Mouse (Mus musculus): ENCODE results near the gene Mybpc2.

DNA sequence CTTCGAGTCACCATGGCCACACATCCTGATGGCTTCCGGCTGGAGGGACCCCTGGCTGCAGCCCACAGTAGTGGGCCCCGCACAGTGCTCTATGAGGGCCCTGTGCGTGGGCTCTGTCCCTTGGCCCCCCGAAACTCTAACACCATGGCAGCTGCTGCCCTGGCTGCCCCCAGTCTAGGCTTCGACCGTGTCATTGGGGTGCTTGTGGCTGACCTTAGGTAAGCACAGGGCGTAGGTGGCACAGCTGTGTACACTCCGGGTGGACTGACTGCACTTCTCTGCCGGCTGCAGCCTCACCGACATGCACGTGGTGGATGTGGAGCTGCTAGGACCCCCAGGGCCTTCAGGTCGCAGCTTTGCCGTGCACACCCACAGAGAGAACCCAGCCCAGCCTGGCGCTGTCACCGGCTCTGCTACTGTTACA lies 57.6 kb downstream of the Mybpc2 start:
- TF ChIP-seq CTCF (IDR thresholded peaks at IDR 0.05; ENCODE audit: insufficient read depth, low read depth, low read length) (no peak), POLR2A (IDR thresholded peaks at IDR 0.05; ENCODE audit: insufficient read depth, low read depth, low read length) (no peak)

Data from olfactory bulb, adult 2 months (tissue).